Mouse (Mus musculus) MEL (cell line): Measurements from ENCODE around the gene Scube3. TPM values are rescaled to one million over a fixed set of nuclear protein-coding genes. Genes with fewer than 3 reads are reported as not detected.
A peak's percentile ranks its signal among the peaks of the same experiment; 100 is the strongest.
"Not testable (repeated sequence)": the region's sequence is repeated elsewhere in the genome, so short reads cannot be mapped to it uniquely, and the experiment has no call there.

ENCODE experiments used
- DNase-seq: peaks from one replicate; pipeline ENCODE4 v3.0.0; 2011; ENCODE audit warnings: low read depth, low spot score
- H3K27ac ChIP-seq: 2 replicates; pipeline ENCODE4 v1.5.1; 2012; ENCODE audit warnings: low read depth, mild to moderate bottlenecking, control low read depth, low read length, moderate library complexity; ENCODE audit not compliant: control insufficient read depth
- H3K27me3 ChIP-seq, 2 experiments: fragments of 150-350 bp in 1 of 2; sonication (generic) in 1 of 2; 2 replicates each; pipeline ENCODE4 v1.6.1; 2012; ENCODE audit warnings: low read length in 2 of 2, mild to moderate bottlenecking in 2 of 2, improper control_type of control experiment in 1 of 2, moderate library complexity in 1 of 2; ENCODE audit not compliant: insufficient read depth in 2 of 2, control insufficient read depth in 1 of 2
- H3K36me3 ChIP-seq, 2 experiments: 2 replicates each; pipeline ENCODE4 v1.6.1; 2012 to 2014; ENCODE audit warnings: low read length in 2 of 2, improper control_type of control experiment in 1 of 2, inconsistent platforms in 1 of 2, mild to moderate bottlenecking in 1 of 2; ENCODE audit not compliant: insufficient read depth in 2 of 2, control insufficient read depth in 1 of 2
- H3K4me1 ChIP-seq, 2 experiments: fragments of 150-350 bp in 1 of 2; sonication (generic) in 1 of 2; 2 replicates each; pipeline ENCODE4 v1.6.1; 2012; ENCODE audit warnings: low read length in 2 of 2, improper control_type of control experiment in 1 of 2, mild to moderate bottlenecking in 1 of 2; ENCODE audit not compliant: insufficient read depth in 2 of 2, control insufficient read depth in 1 of 2
- H3K4me3 ChIP-seq, 2 experiments: fragments of 150-350 bp in 1 of 2; sonication (generic) in 1 of 2; 2 replicates each; pipeline ENCODE4 v1.5.1; 2012; ENCODE audit warnings: low read depth in 2 of 2, low read length in 2 of 2, mild to moderate bottlenecking in 2 of 2, moderate library complexity in 2 of 2, control low read depth in 1 of 2, improper control_type of control experiment in 1 of 2; ENCODE audit not compliant: control insufficient read depth in 1 of 2, insufficient read depth in 1 of 2
- H3K79me2 ChIP-seq: 2 replicates; pipeline ENCODE4 v1.6.1; 2012; ENCODE audit warnings: mild to moderate bottlenecking, low read length, moderate library complexity; ENCODE audit not compliant: control insufficient read depth, poor library complexity, insufficient read depth
- H3K9ac ChIP-seq: 2 replicates; pipeline ENCODE4 v1.6.1; 2012; ENCODE audit warnings: low read depth, mild to moderate bottlenecking, control low read depth, low read length, moderate library complexity; ENCODE audit not compliant: control insufficient read depth, poor library complexity, severe bottlenecking
- H3K9me3 ChIP-seq: fragments of 150-350 bp; sonication (generic); replicated peaks from 2 replicates; pipeline ENCODE4 v1.6.1; 2012; ENCODE audit warnings: mild to moderate bottlenecking, low read length, improper control_type of control experiment, moderate library complexity; ENCODE audit not compliant: insufficient read depth
- BHLHE40 ChIP-seq: IDR thresholded peaks from 2 replicates; pipeline ENCODE4 v1.6.1; 2012; ENCODE audit warnings: low read depth, mild to moderate bottlenecking, inconsistent platforms, low read length, improper control_type of control experiment, borderline replicate concordance
- ELF1 ChIP-seq: IDR thresholded peaks from 2 replicates; pipeline ENCODE4 v1.6.1; 2014; ENCODE audit warnings: low read depth, mild to moderate bottlenecking, inconsistent platforms, low read length, improper control_type of control experiment, moderate library complexity
- EP300 ChIP-seq, 2 experiments: IDR thresholded peaks; 2 replicates each; pipeline ENCODE4 v1.6.1; 2011; ENCODE audit warnings: improper control_type of control experiment in 2 of 2, low read length in 2 of 2, low read depth in 1 of 2, mild to moderate bottlenecking in 1 of 2
- JUND ChIP-seq: IDR thresholded peaks from 2 replicates; pipeline ENCODE4 v1.6.1; 2011; ENCODE audit warnings: low read depth, mild to moderate bottlenecking, improper control_type of control experiment, low read length
- KAT2A ChIP-seq: conservative IDR thresholded peaks from 2 replicates; pipeline ENCODE4 v1.6.1; 2012; ENCODE audit warnings: low read depth, low read length, improper control_type of control experiment, inconsistent platforms
- MAX ChIP-seq: IDR thresholded peaks from 2 replicates; pipeline ENCODE4 v1.6.1; 2011; ENCODE audit warnings: low read length, improper control_type of control experiment
- MXI1 ChIP-seq: IDR thresholded peaks from 2 replicates; pipeline ENCODE4 v1.6.1; 2011; ENCODE audit warnings: mild to moderate bottlenecking, low read depth, low read length, improper control_type of control experiment
- POLR2A ChIP-seq, 2 experiments: IDR thresholded peaks; 2 replicates each; pipeline ENCODE4 v1.6.1; 2011 to 2012; ENCODE audit warnings: low read length in 2 of 2, mild to moderate bottlenecking in 2 of 2, control low read depth in 1 of 2, improper control_type of control experiment in 1 of 2, low read depth in 1 of 2, moderate library complexity in 1 of 2; ENCODE audit not compliant: control insufficient read depth in 1 of 2, insufficient read depth in 1 of 2, poor library complexity in 1 of 2
- RCOR1 ChIP-seq: IDR thresholded peaks from 2 replicates; pipeline ENCODE4 v1.6.1; 2012; ENCODE audit warnings: low read depth, mild to moderate bottlenecking, inconsistent platforms, low read length, improper control_type of control experiment
- SMC3 ChIP-seq: IDR thresholded peaks from 2 replicates; pipeline ENCODE4 v1.6.1; 2011; ENCODE audit warnings: low read depth, low read length, improper control_type of control experiment
- TCF12 ChIP-seq: IDR thresholded peaks from 2 replicates; pipeline ENCODE4 v1.6.1; 2014; ENCODE audit warnings: low read depth, mild to moderate bottlenecking, inconsistent platforms, low read length, improper control_type of control experiment, moderate library complexity
- USF2 ChIP-seq, 2 experiments: IDR thresholded peaks; 2 replicates each; pipeline ENCODE4 v1.6.1; 2011 to 2012; ENCODE audit warnings: improper control_type of control experiment in 2 of 2, low read length in 2 of 2, borderline replicate concordance in 1 of 2, inconsistent platforms in 1 of 2, low read depth in 1 of 2, mild to moderate bottlenecking in 1 of 2; ENCODE audit not compliant: insufficient read depth in 1 of 2
- ZC3H11A ChIP-seq: IDR thresholded peaks from 2 replicates; pipeline ENCODE4 v1.6.1; 2012; ENCODE audit warnings: low read depth, mild to moderate bottlenecking, inconsistent platforms, low read length, improper control_type of control experiment
- ZNF384 ChIP-seq: IDR thresholded peaks from 2 replicates; pipeline ENCODE4 v1.6.1; 2012; ENCODE audit warnings: low read depth, mild to moderate bottlenecking, inconsistent platforms, low read length, improper control_type of control experiment
- polyA plus RNA-seq, 2 experiments: library from polyadenylated mRNA; stranded (reverse) in 1 of 2; unstranded in 1 of 2; fragments of >175 nt in 1 of 2; fragments of >200 nt in 1 of 2; gene quantifications; 2 replicates each; pipeline versions ENCODE4 v1.2.1 to v1.2.4; 2012; ENCODE audit warnings: low replicate concordance in 2 of 2, low read depth in 1 of 2; ENCODE audit not compliant: insufficient read length in 2 of 2, insufficient read depth in 1 of 2, missing spikeins in 1 of 2
- total RNA-seq: library from RNA; depleted of rRNA; stranded (reverse); fragments of 300-350 nt; gene quantifications from 2 replicates; pipeline ENCODE4 v1.2.3, GENCODE M21; 2012

Gene Scube3
- total and polyA plus RNA-seq, 3 experiments: 0.03 to 0.04 TPM; not detected in 1

- H3K4me3 ChIP-seq: no peak overlapping the region
- peaks cover 0 to 10% of the 10 kb centered on the region in 2 experiments; a peak in 2 of 4 replicates for H3K4me1 ChIP-seq
- no peak overlapping the region for H3K27ac ChIP-seq
- TF ChIP-seq EP300 (IDR thresholded peaks at IDR 0.05; ENCODE audit: low read depth in 1 of 2, low read length in 2 of 2): no peak
- H3K27me3 ChIP-seq: no peaks in the 10 kb centered on the region
- peaks cover 3 to 7% of the 10 kb centered on the region in 2 experiments; a peak in 3 of 4 replicates for H3K36me3 ChIP-seq
- H3K9me3 ChIP-seq: no peaks in the 10 kb centered on the region
- no peak for DNase-seq
- peaks cover 2% of the 10 kb centered on the region for H3K79me2 ChIP-seq
- H3K9ac ChIP-seq: no peak overlapping the region
Measured at GRCm38 (mm10) chr17:28216791-28217190, 74.8 kb downstream of the Scube3 start.

- Histone ChIP-seq H3K9me3 (no peaks in the 10 kb centered on the region), H3K36me3 (peaks cover under 1 to 3% of the 10 kb centered on the region in 2 experiments; a peak in 2 of 4 replicates), H3K9ac (no peak overlapping the region), H3K27ac (no peak overlapping the region), H3K4me3 (no peak overlapping the region), H3K27me3 (no peaks in the 10 kb centered on the region), H3K4me1 (0 out of 4 replicates have a peak, but pooled peaks cover 0 to under 1% of the 10 kb centered on the region in 2 experiments), H3K79me2 (peaks cover 2% of the 10 kb centered on the region)
- no peak for DNase-seq
- TF ChIP-seq BHLHE40 (no peak), MAX (no peak), ZNF384 (peak; percentile 59)
- TF ChIP-seq, all 39 proteins: peak for 1
Measured at GRCm38 (mm10) chr17:28217721-28218649, 76.0 kb downstream of the Scube3 start.

- not testable (repeated sequence) for H3K79me2 ChIP-seq, H3K9me3 ChIP-seq, H3K36me3 ChIP-seq, H3K4me3 ChIP-seq, H3K27me3 ChIP-seq, DNase-seq, H3K27ac ChIP-seq, H3K4me1 ChIP-seq, H3K9ac ChIP-seq
Measured at GRCm38 (mm10) chr17:28222463-28222862, 80.5 kb downstream of the Scube3 start.

GRCm38 (mm10) chr17:28223561-28224391, 81.8 kb downstream of the Scube3 start:
- H3K9ac ChIP-seq: no peak overlapping the region
- H3K36me3 ChIP-seq: peaks cover 4 to 5% of the 10 kb centered on the region in 2 experiments
- no peaks in the 10 kb centered on the region for H3K9me3 ChIP-seq
- H3K4me1 ChIP-seq: peaks cover 0 to 3% of the 10 kb centered on the region in 2 experiments; a peak in 1 of 4 replicates
- H3K27ac ChIP-seq: no peak overlapping the region
- no peak overlapping the region for H3K4me3 ChIP-seq
- no peaks in the 10 kb centered on the region; the same call in 1 of the 2 replicates for H3K79me2 ChIP-seq
- DNase-seq: peak; percentile 86
- H3K27me3 ChIP-seq: no peaks in the 10 kb centered on the region
- TF ChIP-seq JUND (no peak), RCOR1 (no peak), KAT2A (no peak), ZC3H11A (no peak), USF2 (IDR thresholded peaks at IDR 0.05; ENCODE audit: borderline replicate concordance in 1 of 2, insufficient read depth in 1 of 2, low read depth in 1 of 2, low read length in 2 of 2) (no peak), POLR2A (IDR thresholded peaks at IDR 0.05; ENCODE audit: control insufficient read depth in 1 of 2, insufficient read depth in 1 of 2, low read depth in 1 of 2, low read length in 2 of 2, poor library complexity in 1 of 2) (no peak), TCF12 (no peak), ELF1 (no peak), SMC3 (no peak), EP300 (IDR thresholded peaks at IDR 0.05; ENCODE audit: low read depth in 1 of 2, low read length in 2 of 2) (no peak), MXI1 (no peak)
- TF ChIP-seq, all 39 proteins: peak for 0
